Mouse (Mus musculus): Measurements from ENCODE around the gene Hoxc5. TPM values are rescaled to one million over a fixed set of nuclear protein-coding genes. Genes with fewer than 3 reads are reported as not detected.

Gene Hoxc5
- polyA plus RNA-seq, 1 experiment from 2014 or later = 3.9 TPM

- Histone ChIP-seq H3K4me2 (replicated peaks; ENCODE audit: low read depth) (peak overlapping the region; percentile 24; the same call in 1 of the 2 replicates), H3K27me3 (replicated peaks; ENCODE audit: control insufficient read depth, insufficient read depth, low read length) (peaks cover 74% of the 10 kb centered on the region), H3K4me1 (replicated peaks; ENCODE audit: control insufficient read depth, insufficient read depth, low read length) (no peaks in the 10 kb centered on the region), H3K27ac (ENCODE audit: low read depth, low read length) (no peak overlapping the region; the same call in 1 of the 2 replicates), H3K4me3 (ENCODE audit: low read depth, low read length) (no peak overlapping the region), H3K36me3 (ENCODE audit: control insufficient read depth, insufficient read depth) (no peaks in the 10 kb centered on the region), H3K9me3 (ENCODE audit: control insufficient read depth) (no peaks in the 10 kb centered on the region), H3K9ac (ENCODE audit: low read depth, low read length) (no peak overlapping the region)
- WGBS = 26% methylated on average over 43 of the region's 43 CpGs
- no peak for TF ChIP-seq CTCF (IDR thresholded peaks at IDR 0.05; ENCODE audit: low read depth)
- no peak for ATAC-seq
Measured at GRCm38 (mm10) chr15:103027266-103028235, 60.3 kb downstream of the Hoxc5 start.

GRCm38 (mm10) chr15:103028916-103029512 is 61.8 kb downstream of the Hoxc5 start:
- no peak for ATAC-seq
- Histone ChIP-seq H3K4me3 (ENCODE audit: low read depth, low read length) (no peak overlapping the region), H3K9me3 (ENCODE audit: control insufficient read depth) (no peaks in the 10 kb centered on the region), H3K27ac (ENCODE audit: low read depth, low read length) (no peak overlapping the region), H3K27me3 (replicated peaks; ENCODE audit: control insufficient read depth, insufficient read depth, low read length) (peaks cover 73% of the 10 kb centered on the region), H3K36me3 (ENCODE audit: control insufficient read depth, insufficient read depth) (no peaks in the 10 kb centered on the region), H3K4me1 (replicated peaks; ENCODE audit: control insufficient read depth, insufficient read depth, low read length) (no peaks in the 10 kb centered on the region), H3K9ac (ENCODE audit: low read depth, low read length) (no peak overlapping the region), H3K4me2 (replicated peaks; ENCODE audit: low read depth) (no peak overlapping the region)
- no peak for TF ChIP-seq CTCF (IDR thresholded peaks at IDR 0.05; ENCODE audit: low read depth)
- 60% methylated on average over 9 of the region's 9 CpGs for WGBS

- Histone ChIP-seq H3K27ac (ENCODE audit: low read depth, low read length) (no peak overlapping the region), H3K27me3 (replicated peaks; ENCODE audit: control insufficient read depth, insufficient read depth, low read length) (peaks cover 75% of the 10 kb centered on the region), H3K4me1 (replicated peaks; ENCODE audit: control insufficient read depth, insufficient read depth, low read length) (no peaks in the 10 kb centered on the region), H3K4me3 (ENCODE audit: low read depth, low read length) (no peak overlapping the region), H3K9me3 (ENCODE audit: control insufficient read depth) (no peaks in the 10 kb centered on the region), H3K9ac (ENCODE audit: low read depth, low read length) (no peak overlapping the region), H3K4me2 (replicated peaks; ENCODE audit: low read depth) (no peak overlapping the region), H3K36me3 (ENCODE audit: control insufficient read depth, insufficient read depth) (no peaks in the 10 kb centered on the region)
- 52% methylated on average over 8 of the region's 8 CpGs for WGBS
- TF ChIP-seq CTCF (IDR thresholded peaks at IDR 0.05; ENCODE audit: low read depth) = no peak
- ATAC-seq = no peak
Measured at GRCm38 (mm10) chr15:103030142-103030541, 62.9 kb downstream of the Hoxc5 start.

GRCm38 (mm10) chr15:103032167-103032566 is 64.9 kb downstream of the Hoxc5 start:
- ATAC-seq = no peak
- TF ChIP-seq CTCF (IDR thresholded peaks at IDR 0.05; ENCODE audit: low read depth) = no peak
- H3K36me3 ChIP-seq (ENCODE audit: control insufficient read depth, insufficient read depth) = no peaks in the 10 kb centered on the region
- H3K9ac ChIP-seq (ENCODE audit: low read depth, low read length) = no peak overlapping the region
- H3K27ac ChIP-seq (ENCODE audit: low read depth, low read length) = no peak overlapping the region
- H3K27me3 ChIP-seq (replicated peaks; ENCODE audit: control insufficient read depth, insufficient read depth, low read length) = peaks cover 77% of the 10 kb centered on the region
- H3K4me2 ChIP-seq (replicated peaks; ENCODE audit: low read depth) = no peak overlapping the region
- WGBS = 0% methylated on average over 2 of the region's 3 CpGs
- H3K4me3 ChIP-seq (ENCODE audit: low read depth, low read length) = peak overlapping the region; percentile 7; the same call in 1 of the 2 replicates
- H3K4me1 ChIP-seq (replicated peaks; ENCODE audit: control insufficient read depth, insufficient read depth, low read length) = no peaks in the 10 kb centered on the region
- H3K9me3 ChIP-seq (ENCODE audit: control insufficient read depth) = no peaks in the 10 kb centered on the region

- Histone ChIP-seq H3K9me3 (ENCODE audit: control insufficient read depth) (no peaks in the 10 kb centered on the region), H3K9ac (ENCODE audit: low read depth, low read length) (no peak overlapping the region), H3K4me1 (replicated peaks; ENCODE audit: control insufficient read depth, insufficient read depth, low read length) (no peaks in the 10 kb centered on the region), H3K27me3 (replicated peaks; ENCODE audit: control insufficient read depth, insufficient read depth, low read length) (peaks cover 73% of the 10 kb centered on the region), H3K36me3 (ENCODE audit: control insufficient read depth, insufficient read depth) (no peaks in the 10 kb centered on the region), H3K27ac (ENCODE audit: low read depth, low read length) (no peak overlapping the region), H3K4me2 (replicated peaks; ENCODE audit: low read depth) (peak overlapping the region; percentile 35; the same call in 1 of the 2 replicates), H3K4me3 (ENCODE audit: low read depth, low read length) (peak overlapping the region; percentile 7; the same call in 1 of the 2 replicates)
- 3% methylated on average over 26 of the region's 26 CpGs for WGBS
- no peak for ATAC-seq
- no peak for TF ChIP-seq CTCF (IDR thresholded peaks at IDR 0.05; ENCODE audit: low read depth)
Measured at GRCm38 (mm10) chr15:103032646-103033575, 65.7 kb downstream of the Hoxc5 start.

Measured in intestine, postnatal 0 days (tissue).